Mouse (Mus musculus): ENCODE results near the gene Ccdc8. TPM values are rescaled to one million over a fixed set of nuclear protein-coding genes. Genes with fewer than 3 reads are reported as not detected.

Gene Ccdc8
- polyA plus RNA-seq, 1 experiment from 2014 or later = 7.9 TPM

GRCm38 (mm10) chr7:17017036-17017435, 24.5 kb downstream of the Ccdc8 start:
- peak; percentile 90 for ATAC-seq
- Histone ChIP-seq H3K9me3 (ENCODE audit: control insufficient read depth, low read length) (no peaks in the 10 kb centered on the region), H3K4me3 (ENCODE audit: low read length) (no peak overlapping the region), H3K9ac (ENCODE audit: low read depth, low read length) (no peak overlapping the region), H3K36me3 (ENCODE audit: control insufficient read depth, insufficient read depth, low read length) (peaks cover 49% of the 10 kb centered on the region), H3K4me2 (ENCODE audit: low read length) (no peak overlapping the region), H3K27ac (ENCODE audit: low read depth, low read length) (peak overlapping the region; percentile 16; the same call in 1 of the 2 replicates), H3K4me1 (ENCODE audit: control insufficient read depth, insufficient read depth, low read depth, low read length) (peaks cover 8% of the 10 kb centered on the region; the same call in 1 of the 2 replicates), H3K27me3 (replicated peaks; ENCODE audit: control insufficient read depth, insufficient read depth, low read length) (no peaks in the 10 kb centered on the region)
- WGBS = 14% methylated on average over 1 of the region's 1 CpGs

DNA sequence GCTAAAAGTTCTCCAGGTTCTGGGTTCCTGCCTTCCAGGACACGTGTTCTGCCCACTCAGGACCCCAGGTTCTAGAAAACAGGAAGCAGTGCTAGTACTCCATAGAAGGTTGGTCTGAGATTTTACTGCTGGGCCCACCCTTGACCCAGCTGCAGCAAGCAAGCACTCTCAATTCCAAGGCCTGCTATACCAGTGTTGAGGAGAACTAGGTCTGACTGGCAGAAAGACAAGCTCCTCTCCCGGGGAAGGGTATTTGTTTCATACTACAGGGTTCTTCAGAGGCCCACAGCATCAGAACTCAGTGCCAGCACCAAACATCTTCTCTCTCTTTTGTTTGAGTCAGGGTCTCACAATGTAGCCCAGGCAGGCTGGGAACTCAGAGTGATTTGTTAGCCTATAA, 25.4 kb downstream of the Ccdc8 start:
- peaks cover 8% of the 10 kb centered on the region; the same call in 1 of the 2 replicates for H3K4me1 ChIP-seq (ENCODE audit: control insufficient read depth, insufficient read depth, low read depth, low read length)
- H3K27me3 ChIP-seq (replicated peaks; ENCODE audit: control insufficient read depth, insufficient read depth, low read length) = no peaks in the 10 kb centered on the region
- H3K9ac ChIP-seq (ENCODE audit: low read depth, low read length) = no peak overlapping the region
- peaks cover 44% of the 10 kb centered on the region for H3K36me3 ChIP-seq (ENCODE audit: control insufficient read depth, insufficient read depth, low read length)
- no peak overlapping the region for H3K4me3 ChIP-seq (ENCODE audit: low read length)
- no peak for ATAC-seq
- no peak overlapping the region for H3K27ac ChIP-seq (ENCODE audit: low read depth, low read length)
- H3K4me2 ChIP-seq (ENCODE audit: low read length) = no peak overlapping the region
- H3K9me3 ChIP-seq (ENCODE audit: control insufficient read depth, low read length) = no peaks in the 10 kb centered on the region
- WGBS = 82% methylated on average over 2 of the region's 2 CpGs

DNA sequence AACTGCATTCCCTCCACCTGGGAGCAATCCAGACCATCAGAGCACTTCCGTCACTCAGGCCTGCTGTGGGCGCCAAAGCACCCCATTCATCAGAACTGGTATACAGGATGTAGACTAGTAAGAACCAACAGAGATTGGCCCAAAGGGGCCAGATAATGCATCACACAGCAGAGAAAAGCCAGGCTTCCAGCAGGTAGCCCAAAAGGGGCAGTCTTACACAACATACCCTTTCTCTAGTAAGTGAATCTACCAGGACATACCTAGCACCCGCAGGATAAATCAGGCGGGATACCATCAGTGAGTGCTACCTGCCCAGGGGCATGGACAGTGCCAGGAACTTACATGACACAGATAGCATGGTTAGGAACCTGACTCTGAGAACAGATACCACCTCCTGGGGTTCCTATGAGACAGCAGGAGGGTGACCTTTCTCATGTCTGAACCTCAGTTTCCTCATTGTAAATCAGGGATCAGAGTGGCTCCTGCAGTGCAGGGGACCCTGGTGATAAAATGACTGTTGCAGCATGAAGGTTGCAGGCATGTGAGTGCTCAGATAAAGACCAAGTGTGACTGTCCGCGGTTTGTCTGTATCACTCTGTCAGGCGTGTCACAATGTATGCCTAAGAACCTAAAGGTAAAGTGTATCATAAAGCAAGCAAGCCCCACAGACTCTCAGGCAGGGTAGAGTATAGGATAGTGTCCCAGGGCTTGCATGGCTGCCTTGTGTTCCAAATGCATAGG, 27.1 kb downstream of the Ccdc8 start:
- H3K27ac ChIP-seq (ENCODE audit: low read depth, low read length) = no peak overlapping the region
- no peak overlapping the region for H3K4me2 ChIP-seq (ENCODE audit: low read length)
- H3K27me3 ChIP-seq (replicated peaks; ENCODE audit: control insufficient read depth, insufficient read depth, low read length) = no peaks in the 10 kb centered on the region
- H3K4me1 ChIP-seq (ENCODE audit: control insufficient read depth, insufficient read depth, low read depth, low read length) = peaks cover 13% of the 10 kb centered on the region; the same call in 1 of the 2 replicates
- WGBS = 87% methylated on average over 7 of the region's 7 CpGs
- H3K9me3 ChIP-seq (ENCODE audit: control insufficient read depth, low read length) = no peaks in the 10 kb centered on the region
- H3K9ac ChIP-seq (ENCODE audit: low read depth, low read length) = no peak overlapping the region
- H3K36me3 ChIP-seq (ENCODE audit: control insufficient read depth, insufficient read depth, low read length) = peaks cover 43% of the 10 kb centered on the region
- no peak overlapping the region for H3K4me3 ChIP-seq (ENCODE audit: low read length)
- ATAC-seq = no peak

DNA sequence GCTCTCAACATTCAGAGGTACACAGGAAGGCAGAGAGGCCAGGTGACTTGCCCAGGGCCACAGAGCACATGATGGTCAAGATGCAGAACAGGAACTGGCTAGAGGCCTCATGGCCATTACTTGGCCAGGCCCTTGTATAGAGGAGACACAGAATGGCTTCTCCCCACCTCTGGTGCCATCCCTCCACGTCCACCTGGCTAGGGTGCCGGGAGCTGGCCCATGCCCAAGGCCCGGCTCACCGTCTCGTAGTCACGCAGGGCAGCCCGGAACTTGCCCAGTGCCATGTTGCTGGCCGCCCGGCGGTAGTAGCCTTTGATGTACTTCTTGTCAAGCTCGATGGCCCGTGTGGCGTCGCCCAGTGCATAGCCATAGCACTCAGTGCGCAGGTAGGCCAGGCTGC, 29.7 kb downstream of the Ccdc8 start:
- WGBS = 97% methylated on average over 15 of the region's 15 CpGs
- Histone ChIP-seq H3K27me3 (replicated peaks; ENCODE audit: control insufficient read depth, insufficient read depth, low read length) (no peaks in the 10 kb centered on the region), H3K4me3 (ENCODE audit: low read length) (no peak overlapping the region), H3K9ac (ENCODE audit: low read depth, low read length) (no peak overlapping the region), H3K9me3 (ENCODE audit: control insufficient read depth, low read length) (no peaks in the 10 kb centered on the region), H3K4me2 (ENCODE audit: low read length) (no peak overlapping the region), H3K4me1 (ENCODE audit: control insufficient read depth, insufficient read depth, low read depth, low read length) (peaks cover 23% of the 10 kb centered on the region), H3K36me3 (ENCODE audit: control insufficient read depth, insufficient read depth, low read length) (peaks cover 29% of the 10 kb centered on the region), H3K27ac (ENCODE audit: low read depth, low read length) (no peak overlapping the region)
- ATAC-seq = no peak

DNA sequence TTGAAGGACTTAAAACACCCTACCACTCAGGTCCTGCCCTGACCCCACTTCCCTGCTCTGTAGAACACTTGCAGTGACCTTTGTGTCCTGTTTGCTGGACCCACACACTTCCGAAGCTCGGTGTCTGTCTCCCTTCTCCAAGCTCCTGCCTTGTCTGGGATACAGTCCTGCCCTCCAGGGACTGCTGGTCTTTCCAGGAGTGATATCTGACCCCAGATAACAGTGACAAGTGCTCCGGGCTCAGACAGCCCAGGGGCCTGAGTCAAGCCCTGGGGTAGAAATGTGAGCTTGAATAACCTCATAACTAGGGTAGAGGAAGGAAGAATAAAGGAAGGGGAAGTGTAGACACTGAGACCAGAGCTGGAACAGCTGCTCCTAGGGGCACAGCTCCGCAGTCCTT, 31.2 kb downstream of the Ccdc8 start:
- no peaks in the 10 kb centered on the region for H3K9me3 ChIP-seq (ENCODE audit: control insufficient read depth, low read length)
- ATAC-seq = no peak
- no peaks in the 10 kb centered on the region for H3K27me3 ChIP-seq (replicated peaks; ENCODE audit: control insufficient read depth, insufficient read depth, low read length)
- peaks cover 20% of the 10 kb centered on the region for H3K4me1 ChIP-seq (ENCODE audit: control insufficient read depth, insufficient read depth, low read depth, low read length)
- H3K4me3 ChIP-seq (ENCODE audit: low read length) = no peak overlapping the region
- peaks cover 29% of the 10 kb centered on the region for H3K36me3 ChIP-seq (ENCODE audit: control insufficient read depth, insufficient read depth, low read length)
- no peak overlapping the region for H3K4me2 ChIP-seq (ENCODE audit: low read length)
- WGBS = 89% methylated on average over 4 of the region's 4 CpGs
- H3K27ac ChIP-seq (ENCODE audit: low read depth, low read length) = no peak overlapping the region; the same call in 1 of the 2 replicates
- no peak overlapping the region; the same call in 1 of the 2 replicates for H3K9ac ChIP-seq (ENCODE audit: low read depth, low read length)

- WGBS = 87% methylated on average over 6 of the region's 6 CpGs
- peaks cover 29% of the 10 kb centered on the region for H3K36me3 ChIP-seq (ENCODE audit: control insufficient read depth, insufficient read depth, low read length)
- no peak overlapping the region for H3K4me2 ChIP-seq (ENCODE audit: low read length)
- no peaks in the 10 kb centered on the region for H3K9me3 ChIP-seq (ENCODE audit: control insufficient read depth, low read length)
- peaks cover 20% of the 10 kb centered on the region for H3K4me1 ChIP-seq (ENCODE audit: control insufficient read depth, insufficient read depth, low read depth, low read length)
- no peak for ATAC-seq
- no peak overlapping the region; the same call in 1 of the 2 replicates for H3K9ac ChIP-seq (ENCODE audit: low read depth, low read length)
- no peaks in the 10 kb centered on the region for H3K27me3 ChIP-seq (replicated peaks; ENCODE audit: control insufficient read depth, insufficient read depth, low read length)
- H3K4me3 ChIP-seq (ENCODE audit: low read length) = no peak overlapping the region
- peak overlapping the region; percentile 21; the same call in 1 of the 2 replicates for H3K27ac ChIP-seq (ENCODE audit: low read depth, low read length)
Observed at GRCm38 (mm10) chr7:17024141-17024540, 31.6 kb downstream of the Ccdc8 start.

GRCm38 (mm10) chr7:17024814-17025504, 32.5 kb downstream of the Ccdc8 start:
- no peaks in the 10 kb centered on the region for H3K9me3 ChIP-seq (ENCODE audit: control insufficient read depth, low read length)
- no peak overlapping the region for H3K4me2 ChIP-seq (ENCODE audit: low read length)
- peaks cover 20% of the 10 kb centered on the region for H3K4me1 ChIP-seq (ENCODE audit: control insufficient read depth, insufficient read depth, low read depth, low read length)
- no peaks in the 10 kb centered on the region for H3K27me3 ChIP-seq (replicated peaks; ENCODE audit: control insufficient read depth, insufficient read depth, low read length)
- H3K9ac ChIP-seq (ENCODE audit: low read depth, low read length) = no peak overlapping the region
- H3K36me3 ChIP-seq (ENCODE audit: control insufficient read depth, insufficient read depth, low read length) = peaks cover 29% of the 10 kb centered on the region
- H3K4me3 ChIP-seq (ENCODE audit: low read length) = no peak overlapping the region
- ATAC-seq = no peak
- peak overlapping the region; percentile 31; the same call in 1 of the 2 replicates for H3K27ac ChIP-seq (ENCODE audit: low read depth, low read length)
- 88% methylated on average over 10 of the region's 10 CpGs for WGBS

- peaks cover 25% of the 10 kb centered on the region for H3K36me3 ChIP-seq (ENCODE audit: control insufficient read depth, insufficient read depth, low read length)
- peaks cover 20% of the 10 kb centered on the region for H3K4me1 ChIP-seq (ENCODE audit: control insufficient read depth, insufficient read depth, low read depth, low read length)
- H3K4me3 ChIP-seq (ENCODE audit: low read length) = no peak overlapping the region
- no peak overlapping the region for H3K27ac ChIP-seq (ENCODE audit: low read depth, low read length)
- no peak overlapping the region; the same call in 1 of the 2 replicates for H3K9ac ChIP-seq (ENCODE audit: low read depth, low read length)
- no peaks in the 10 kb centered on the region for H3K9me3 ChIP-seq (ENCODE audit: control insufficient read depth, low read length)
- no peak overlapping the region for H3K4me2 ChIP-seq (ENCODE audit: low read length)
- 76% methylated on average over 4 of the region's 4 CpGs for WGBS
- ATAC-seq = no peak
- no peaks in the 10 kb centered on the region for H3K27me3 ChIP-seq (replicated peaks; ENCODE audit: control insufficient read depth, insufficient read depth, low read length)
Observed at GRCm38 (mm10) chr7:17025505-17025894, 33.0 kb downstream of the Ccdc8 start.

DNA sequence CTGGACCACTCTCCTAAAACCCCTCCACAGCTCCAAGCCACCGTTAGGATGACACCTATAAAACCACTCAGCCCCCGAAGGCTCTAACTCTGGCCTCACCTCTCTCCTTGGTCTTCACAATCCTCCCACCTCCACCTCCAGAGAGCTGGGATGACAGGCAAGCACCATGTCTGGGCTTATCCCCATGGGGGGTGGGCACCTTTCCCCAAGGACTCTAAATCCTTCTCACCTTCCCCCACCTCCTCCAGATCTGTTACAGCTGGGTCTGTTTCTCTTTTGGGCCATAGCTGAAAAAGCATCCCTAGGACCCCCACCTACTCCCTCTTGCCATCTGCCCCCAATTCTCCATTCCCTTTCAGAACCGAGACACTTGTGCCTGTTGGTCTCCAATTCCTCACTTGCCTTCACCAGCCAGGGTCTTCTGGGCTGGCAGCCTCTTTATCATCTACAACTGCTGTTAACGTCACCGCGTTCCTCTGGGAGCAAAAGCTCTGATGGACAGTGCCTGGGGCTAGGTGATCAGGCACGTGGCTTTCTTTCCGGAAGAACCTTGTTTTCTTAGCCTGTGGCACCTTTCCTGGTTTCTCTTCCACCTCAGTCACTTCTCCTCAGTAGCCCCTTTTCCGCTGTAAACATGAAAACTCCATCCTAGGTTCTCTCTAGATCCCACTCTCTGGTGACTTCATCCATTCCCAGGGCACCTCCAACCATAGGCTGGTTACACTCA, 33.6 kb downstream of the Ccdc8 start:
- no peak overlapping the region; the same call in 1 of the 2 replicates for H3K9ac ChIP-seq (ENCODE audit: low read depth, low read length)
- no peak overlapping the region for H3K27ac ChIP-seq (ENCODE audit: low read depth, low read length)
- H3K4me1 ChIP-seq (ENCODE audit: control insufficient read depth, insufficient read depth, low read depth, low read length) = peaks cover 20% of the 10 kb centered on the region
- no peaks in the 10 kb centered on the region for H3K9me3 ChIP-seq (ENCODE audit: control insufficient read depth, low read length)
- H3K4me3 ChIP-seq (ENCODE audit: low read length) = peak overlapping the region; percentile 85
- peaks cover 19% of the 10 kb centered on the region for H3K36me3 ChIP-seq (ENCODE audit: control insufficient read depth, insufficient read depth, low read length)
- no peak for ATAC-seq
- H3K27me3 ChIP-seq (replicated peaks; ENCODE audit: control insufficient read depth, insufficient read depth, low read length) = no peaks in the 10 kb centered on the region
- peak overlapping the region; percentile 56 for H3K4me2 ChIP-seq (ENCODE audit: low read length)
- 76% methylated on average over 9 of the region's 9 CpGs for WGBS
